Mouse (Mus musculus): ENCODE measurements at regions not wholly inside any gene's neighbourhood (a gene's known extent, or its start where the extent isn't known, plus 50 kb on each side); places are given as distances from the start of the nearest gene placed in this dataset.

DNA sequence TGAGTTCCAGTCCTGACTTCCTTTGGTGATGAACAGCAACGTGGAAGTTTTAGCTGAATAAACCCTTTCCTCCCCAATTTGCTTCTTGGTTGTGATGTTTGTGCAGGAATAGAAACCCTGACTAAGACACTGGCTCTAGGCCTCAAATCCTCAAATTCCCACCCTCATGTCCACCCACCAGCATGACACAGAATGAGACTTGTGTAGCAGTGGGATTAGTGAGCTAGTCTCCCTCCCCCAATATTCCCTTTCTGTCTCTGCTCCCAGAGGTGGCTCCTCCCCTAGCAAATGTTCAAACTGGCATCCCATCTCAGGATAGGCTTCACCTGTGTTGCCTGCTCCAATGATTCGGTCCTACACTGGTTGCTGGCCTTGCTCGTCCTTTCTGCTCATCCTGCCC lies 94.1 kb upstream of the Myocd start:
- no peak for DNase-seq (ENCODE audit: low read depth)

DNA sequence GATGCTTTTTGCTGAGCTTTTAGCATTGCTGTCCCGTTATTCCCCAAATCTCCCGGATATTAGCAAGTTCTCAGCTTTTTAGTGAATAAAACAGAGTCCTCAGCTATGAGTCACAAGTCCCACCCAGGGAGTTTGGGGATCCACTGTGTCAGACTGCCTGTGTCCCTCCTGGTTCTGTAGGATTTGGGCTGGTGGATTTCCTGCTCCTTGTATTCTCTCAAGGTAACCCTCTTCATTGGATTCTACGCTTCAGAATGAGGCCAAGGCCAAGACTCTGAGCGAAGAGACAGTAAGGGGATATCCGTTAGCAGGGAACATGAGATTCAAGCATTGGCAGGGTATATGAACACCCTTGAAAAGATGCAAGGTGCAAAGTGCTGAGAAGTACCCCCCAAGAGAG lies 90.9 kb upstream of the Myocd start:
- DNase-seq (ENCODE audit: low read depth): no peak

DNA sequence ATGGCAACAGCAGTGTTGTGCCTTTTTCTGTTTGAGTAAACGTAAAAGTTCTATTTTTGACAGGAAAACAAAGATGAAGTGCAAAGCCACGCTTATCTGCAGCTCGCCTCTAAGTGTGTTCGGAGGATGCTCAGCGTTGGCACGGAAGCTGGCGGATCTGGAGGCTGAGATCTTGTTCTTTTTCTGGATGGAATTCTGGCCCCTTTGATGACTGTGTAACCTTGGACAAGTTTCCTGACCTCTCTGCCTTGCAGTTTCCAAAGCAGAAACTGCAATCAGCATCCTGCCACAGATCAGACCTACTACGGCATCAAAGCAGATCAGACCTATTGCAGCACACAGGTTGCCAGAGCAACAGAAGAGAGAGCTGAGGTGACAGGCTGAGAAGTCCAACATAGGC lies 89.1 kb upstream of the Myocd start:
- no peak for DNase-seq (ENCODE audit: low read depth)

DNA sequence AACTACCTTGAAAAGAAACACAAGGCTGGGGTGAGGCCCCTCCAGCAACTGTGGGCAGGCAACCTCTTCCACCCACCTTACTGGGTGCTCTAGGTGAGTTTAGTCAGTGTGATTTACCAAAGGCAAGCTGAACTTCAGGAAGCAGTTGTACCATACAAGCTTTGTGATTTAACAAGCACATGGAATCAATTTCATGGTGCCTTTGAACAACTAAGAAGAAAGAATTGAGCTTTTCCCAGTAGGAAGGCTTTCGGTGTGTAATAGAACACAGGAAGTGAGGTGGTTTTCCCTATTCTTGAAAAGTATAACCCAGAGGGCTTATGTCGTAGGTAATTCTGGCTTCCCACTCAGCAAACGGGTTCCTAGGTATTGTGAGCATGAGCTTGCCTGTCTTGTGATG lies 82.7 kb upstream of the Myocd start:
- DNase-seq (ENCODE audit: low read depth): no peak

DNA sequence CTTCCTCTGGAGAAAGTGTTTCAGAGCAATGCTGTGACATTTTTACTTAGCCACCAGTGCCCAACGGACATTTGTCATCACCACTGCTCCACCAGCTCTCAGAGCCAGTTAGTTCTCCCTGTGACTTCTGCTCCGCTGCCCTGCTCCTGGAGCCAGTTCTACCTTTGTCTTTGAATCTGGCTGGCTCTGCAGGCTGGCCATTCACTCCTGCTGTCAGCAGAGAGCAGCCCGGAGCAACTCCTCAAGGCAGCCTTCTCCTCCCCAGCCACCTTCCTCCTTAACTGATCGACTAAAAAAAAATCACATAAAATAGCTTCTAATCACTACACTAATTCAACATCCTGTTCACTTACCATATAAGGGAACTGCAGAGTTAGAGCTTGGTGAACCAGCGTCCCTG lies 79.2 kb upstream of the Myocd start:
- DNase-seq (ENCODE audit: low read depth): no peak

DNA sequence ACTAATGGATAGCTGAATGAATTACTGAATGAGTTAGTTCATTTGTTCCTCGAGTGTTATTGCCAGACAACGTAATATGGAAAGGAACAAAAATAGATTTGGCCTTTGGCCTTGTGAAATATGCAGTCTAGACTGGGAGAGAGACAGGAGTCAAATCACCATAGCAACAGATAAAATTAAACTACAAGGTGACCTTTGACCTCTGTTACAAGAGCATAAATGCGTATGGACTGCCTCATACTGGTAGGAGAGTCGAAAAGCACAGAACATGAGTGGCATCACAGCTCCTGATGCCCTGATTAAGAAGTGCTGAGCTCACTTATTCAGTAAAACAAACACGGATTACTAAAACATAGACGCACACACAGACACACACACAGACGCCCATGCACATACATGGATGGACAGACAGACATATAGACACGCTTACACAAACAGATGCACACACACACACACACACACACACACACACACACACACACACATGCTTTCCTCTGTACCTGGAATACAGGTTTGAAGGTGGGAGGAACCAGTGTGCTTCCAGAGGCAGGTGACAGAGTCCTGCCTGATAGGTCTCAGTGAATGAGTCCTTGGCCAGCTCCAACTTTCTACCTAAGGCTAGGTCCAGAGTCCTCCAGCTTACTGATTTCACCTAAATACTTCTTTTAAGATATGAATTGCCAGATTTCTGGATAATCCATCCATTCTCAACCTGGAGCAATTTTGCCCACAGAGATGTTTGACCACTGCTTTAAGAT lies 72.1 kb upstream of the Myocd start:
- no peak for DNase-seq (ENCODE audit: low read depth)

DNA sequence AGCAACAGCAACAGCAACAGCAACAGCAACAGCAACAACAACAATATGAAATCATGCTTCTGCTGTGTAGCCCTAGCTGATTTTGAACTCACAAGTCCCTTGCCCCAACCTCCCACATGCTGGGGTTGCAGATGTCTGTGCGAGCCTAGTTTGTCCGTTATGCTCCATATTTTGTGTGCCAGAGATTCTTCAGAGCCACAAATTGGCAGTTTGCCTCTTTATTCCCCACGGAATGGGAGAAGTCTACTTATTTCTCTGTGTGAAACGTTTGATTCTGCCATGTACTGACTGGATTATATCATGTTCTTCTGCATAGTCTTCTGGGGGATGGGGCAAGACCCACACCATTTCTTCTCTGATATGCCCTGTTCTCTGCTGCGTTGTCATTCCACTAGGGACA lies 64.5 kb upstream of the Myocd start:
- no peak for DNase-seq (ENCODE audit: low read depth)

DNA sequence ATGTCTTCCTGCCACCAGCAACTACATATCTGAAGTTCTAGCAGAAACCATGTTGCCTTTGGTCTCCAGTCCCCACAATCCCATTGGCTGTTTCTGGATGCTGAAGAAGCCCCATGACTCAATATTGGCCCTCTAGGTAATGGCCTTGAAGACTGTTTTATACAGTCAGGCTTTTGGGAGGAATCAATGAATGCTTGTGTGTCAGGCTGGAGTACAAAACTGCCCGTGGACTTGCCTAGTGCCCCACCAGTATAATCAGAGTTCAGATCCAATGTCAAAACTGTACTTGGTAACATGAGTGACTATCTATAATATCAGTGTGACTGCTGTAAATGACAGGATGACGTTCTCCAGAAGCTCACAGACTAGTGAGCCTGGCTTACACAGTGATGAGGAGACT lies 63.3 kb upstream of the Myocd start:
- no peak for DNase-seq (ENCODE audit: low read depth)

DNA sequence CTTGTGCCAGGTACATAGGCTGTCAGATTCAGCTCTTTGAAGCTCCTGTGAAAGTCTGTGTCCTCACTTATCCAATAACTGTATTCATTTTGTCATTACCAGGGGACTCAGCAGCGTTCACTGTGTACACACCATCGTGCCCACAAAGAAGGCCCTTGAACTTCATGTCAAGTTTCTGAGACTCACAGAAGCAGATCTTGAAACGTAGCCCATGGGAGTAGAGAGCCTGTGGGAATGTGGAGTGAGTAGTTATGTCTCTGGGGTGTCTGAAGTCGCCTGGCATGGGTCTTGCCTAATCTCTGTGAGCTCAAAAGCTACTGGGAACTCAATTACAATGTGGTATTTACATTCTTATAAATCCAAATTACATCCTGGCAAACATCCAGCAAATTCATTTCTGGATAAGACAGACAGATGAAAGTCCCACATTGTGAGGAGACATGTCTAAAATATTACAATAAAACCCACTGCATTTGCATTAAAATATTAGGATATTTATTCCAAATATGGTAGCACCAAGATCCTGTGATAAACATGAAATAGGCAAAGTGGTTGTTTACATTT lies 53.2 kb upstream of the Myocd start:
- peak; percentile 32 for DNase-seq (ENCODE audit: low read depth)
